Mouse (Mus musculus): ENCODE results near the gene Cacng2.
A peak's percentile ranks its signal among the peaks of the same experiment; 100 is the strongest.

Gene Cacng2

DNA sequence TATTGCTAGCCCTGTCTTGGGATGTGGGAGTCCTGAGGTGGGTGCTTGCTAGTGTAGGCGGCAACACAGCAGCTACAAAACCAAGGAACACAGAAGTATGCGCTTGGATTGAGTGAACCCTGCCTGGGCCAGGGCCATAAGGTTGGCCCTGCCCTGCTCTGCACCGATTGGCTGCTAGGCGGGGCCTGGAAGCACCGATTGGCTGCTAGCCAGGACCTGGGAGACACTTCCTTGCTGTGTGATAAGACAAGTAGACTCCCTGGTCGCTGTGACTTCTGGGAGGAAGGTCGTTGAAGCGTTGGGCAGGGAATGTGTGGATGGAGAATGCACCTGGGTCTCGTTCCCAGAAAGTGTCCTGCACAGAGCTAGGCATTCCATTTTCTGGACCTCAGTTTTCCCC lies 115.9 kb downstream of the Cacng2 start:
- peak; percentile 64 to 80 for DNase-seq

- no peak for DNase-seq
Observed at GRCm38 (mm10) chr15:78001400-78001799, 118.4 kb downstream of the Cacng2 start.

DNA sequence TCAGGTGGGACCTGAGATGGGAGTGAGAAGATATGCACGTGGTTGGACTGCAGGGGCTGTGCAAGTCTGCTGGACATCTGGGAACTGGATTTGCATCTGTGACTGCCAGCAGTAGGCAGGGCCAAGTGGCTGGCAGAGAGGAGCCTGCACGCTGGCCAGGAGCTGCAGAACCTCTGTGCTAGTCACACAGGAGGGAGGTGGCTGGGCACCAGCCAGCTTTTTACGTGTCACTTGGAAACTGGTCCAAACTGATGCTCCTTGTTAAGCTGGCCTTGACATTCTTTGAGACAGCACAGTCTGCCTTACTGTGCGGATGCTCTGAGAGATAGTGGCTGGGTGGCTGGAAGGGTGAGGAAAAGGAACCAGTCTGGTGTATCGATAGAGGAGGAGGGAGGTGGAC lies 131.3 kb downstream of the Cacng2 start:
- DNase-seq = no peak

DNA sequence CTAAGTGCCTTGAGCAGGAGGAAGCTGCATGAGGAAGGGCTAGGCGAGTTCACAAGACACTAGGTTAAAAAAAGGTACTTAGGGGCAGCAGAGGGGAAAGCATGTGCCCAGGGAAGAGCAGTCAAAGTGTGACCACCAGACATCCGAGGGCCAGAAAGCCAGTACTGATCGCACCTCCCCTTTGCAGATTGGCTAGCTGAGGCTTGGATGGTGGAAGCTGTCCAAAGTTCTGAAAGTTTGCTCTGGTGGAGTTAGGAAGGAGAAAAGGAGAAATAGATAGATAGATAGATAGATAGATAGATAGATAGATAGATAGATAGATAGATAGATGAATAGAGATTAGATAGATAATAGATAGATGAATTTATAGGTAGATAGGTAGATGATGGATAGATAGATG lies 136.4 kb downstream of the Cacng2 start:
- no peak for DNase-seq

GRCm38 (mm10) chr15:77982195-77982939 lies 137.5 kb downstream of the Cacng2 start:
- DNase-seq = peak; percentile 93 to 94

- no peak for DNase-seq
Observed at GRCm38 (mm10) chr15:77981181-77981680, 138.6 kb downstream of the Cacng2 start.

GRCm38 (mm10) chr15:77979427-77979865 lies 140.4 kb downstream of the Cacng2 start:
- no peak for DNase-seq

- DNase-seq = no peak
Observed at GRCm38 (mm10) chr15:77977663-77978062, 142.2 kb downstream of the Cacng2 start.

DNA sequence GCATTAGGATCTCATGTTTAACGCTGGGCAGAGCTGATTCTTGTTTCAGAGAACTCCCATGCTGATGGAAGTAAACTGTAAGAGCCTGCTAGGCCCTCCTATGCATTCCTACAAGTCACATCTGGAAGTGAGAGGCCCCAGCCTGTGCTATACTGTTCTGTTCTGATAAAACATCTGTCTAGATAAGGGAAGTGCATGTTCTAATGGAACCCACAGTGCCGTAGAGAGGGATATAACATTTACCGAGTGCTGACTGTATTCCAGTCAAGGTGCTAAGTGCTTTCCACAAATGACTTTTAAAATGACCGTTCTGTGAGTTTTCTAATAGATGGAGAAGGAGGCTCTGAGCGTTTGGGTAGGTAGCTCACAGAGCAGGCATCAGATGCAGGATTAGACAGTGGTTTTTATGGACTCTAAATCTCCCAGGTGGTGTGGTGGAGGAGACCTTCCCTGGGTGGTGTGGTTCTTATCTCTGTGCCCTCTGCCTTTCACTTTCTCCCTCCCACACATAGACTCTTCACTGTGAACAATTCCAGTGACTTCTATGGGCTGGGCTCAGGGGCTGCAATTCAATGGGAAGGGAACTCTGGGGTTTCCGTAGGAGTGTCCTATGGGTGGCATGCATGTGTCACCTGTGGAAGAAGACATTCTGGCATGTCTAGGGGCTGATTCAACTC lies 145.5 kb downstream of the Cacng2 start:
- DNase-seq = no peak

DNA sequence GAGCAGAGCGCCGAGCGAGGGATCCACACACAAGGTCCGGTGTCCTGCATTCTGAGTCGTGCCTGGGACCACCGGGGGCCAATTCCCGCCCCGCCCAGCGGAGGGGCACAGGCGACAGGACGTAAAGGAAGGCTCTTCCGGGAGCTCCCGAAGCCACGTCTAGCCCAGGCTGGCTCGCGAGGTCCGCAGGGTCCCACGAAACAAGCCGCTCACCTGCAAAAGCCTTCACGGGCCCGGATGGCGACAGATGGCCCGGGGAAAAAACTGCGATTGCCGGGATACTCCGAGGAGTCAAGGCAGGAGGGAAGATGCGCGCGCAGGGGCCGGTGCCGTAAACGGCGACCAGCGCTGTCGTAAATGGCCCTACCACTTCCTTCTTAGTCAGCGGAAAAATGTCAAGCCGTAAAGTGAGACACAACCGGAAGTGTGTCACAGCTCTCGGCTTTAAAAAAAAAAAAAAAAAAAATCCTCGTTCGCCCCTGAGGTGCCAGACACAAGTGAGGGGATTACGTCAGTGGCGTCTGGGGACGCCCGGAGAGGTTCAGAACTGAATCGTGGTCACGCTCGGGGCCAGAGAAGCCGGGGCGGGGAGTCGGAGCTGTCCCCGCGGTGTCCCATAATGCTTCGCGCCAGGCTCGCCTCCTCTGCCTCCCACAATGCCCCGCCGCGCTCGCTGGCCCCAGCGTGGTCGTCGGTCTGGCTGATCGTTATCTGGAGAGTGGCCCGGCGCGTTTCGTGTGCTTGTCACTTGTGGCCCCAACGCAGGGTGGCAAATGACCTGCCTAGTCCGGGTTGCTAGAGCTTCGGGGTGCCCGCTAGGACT lies 149.1 kb downstream of the Cacng2 start, which contains the start of gene Eif3d:
TSS of gene Eif3d (minus strand) at position 344 of the 823 bp plus-strand sequence.
- DNase-seq = peak; percentile 99

DNA sequence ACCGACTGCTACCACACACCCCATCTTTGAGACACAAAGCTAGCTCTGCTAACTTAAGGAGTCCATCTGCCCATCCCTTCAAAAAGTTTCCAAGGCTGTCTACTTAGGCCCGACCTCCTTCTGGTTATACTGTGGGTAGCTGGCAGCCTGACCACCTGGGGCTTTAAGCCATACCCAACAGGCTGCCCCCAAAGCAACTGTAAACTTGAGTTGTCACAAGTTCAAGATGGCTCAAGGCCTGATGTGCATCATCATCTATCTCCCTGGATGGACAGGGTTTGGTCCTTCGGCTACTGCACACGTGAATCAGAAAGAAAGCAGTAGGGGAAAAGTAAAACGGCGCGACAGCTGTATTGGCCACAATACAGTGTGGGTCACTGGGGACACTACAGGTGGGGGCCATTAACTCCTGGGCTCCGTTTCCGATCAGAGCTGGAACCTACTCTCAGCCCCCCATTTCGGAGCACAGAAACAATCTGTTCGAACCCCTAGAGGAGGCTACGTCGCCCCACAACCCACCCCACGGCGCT lies 149.8 kb downstream of the Cacng2 start:
- DNase-seq = no peak

DNA sequence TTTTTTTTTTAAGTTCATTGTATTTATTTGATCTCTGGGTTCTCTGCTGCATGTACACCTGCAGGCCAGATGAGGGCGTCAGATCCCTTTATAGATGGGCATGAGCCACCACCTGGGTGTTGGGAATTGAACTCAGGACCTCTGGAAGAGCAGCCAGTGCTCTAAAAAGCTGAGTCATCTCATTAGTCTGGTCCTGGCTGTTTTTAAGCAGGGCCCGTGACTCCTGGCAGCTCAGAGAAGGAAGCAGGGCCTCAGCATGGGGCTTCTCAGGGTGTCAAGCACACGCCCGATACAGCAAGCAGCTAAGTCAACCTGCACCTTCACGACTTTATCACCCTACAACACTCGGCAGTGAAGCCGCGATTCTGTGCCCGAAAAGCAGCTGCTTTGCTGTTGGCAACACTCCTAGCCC lies 154.7 kb downstream of the Cacng2 start:
- no peak for DNase-seq

- DNase-seq = no peak
Observed at GRCm38 (mm10) chr15:77962447-77962846, 157.4 kb downstream of the Cacng2 start.

DNA sequence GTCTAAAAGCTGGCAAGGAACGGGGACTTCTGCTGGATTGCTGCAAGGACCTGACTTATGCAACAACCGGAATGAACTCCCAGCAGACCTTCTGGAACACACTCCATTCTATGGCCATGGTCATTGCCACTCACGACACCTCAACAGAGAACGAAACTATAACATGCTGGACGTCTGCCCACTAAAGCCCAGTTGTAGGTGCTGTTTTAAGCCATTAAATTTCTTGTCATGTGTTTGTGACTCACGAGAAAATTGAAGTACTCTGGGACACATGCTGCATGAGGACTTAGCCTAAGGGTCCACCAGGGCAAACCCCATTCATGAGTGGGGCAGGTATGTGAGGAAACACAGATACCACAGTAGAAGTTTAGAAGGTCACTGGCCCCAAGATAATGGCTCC lies 159.1 kb downstream of the Cacng2 start:
- DNase-seq = no peak

GRCm38 (mm10) chr15:77958071-77958470 lies 161.8 kb downstream of the Cacng2 start:
- no peak for DNase-seq

- DNase-seq = no peak
Observed at GRCm38 (mm10) chr15:77957625-77958024, 162.2 kb downstream of the Cacng2 start.

DNA sequence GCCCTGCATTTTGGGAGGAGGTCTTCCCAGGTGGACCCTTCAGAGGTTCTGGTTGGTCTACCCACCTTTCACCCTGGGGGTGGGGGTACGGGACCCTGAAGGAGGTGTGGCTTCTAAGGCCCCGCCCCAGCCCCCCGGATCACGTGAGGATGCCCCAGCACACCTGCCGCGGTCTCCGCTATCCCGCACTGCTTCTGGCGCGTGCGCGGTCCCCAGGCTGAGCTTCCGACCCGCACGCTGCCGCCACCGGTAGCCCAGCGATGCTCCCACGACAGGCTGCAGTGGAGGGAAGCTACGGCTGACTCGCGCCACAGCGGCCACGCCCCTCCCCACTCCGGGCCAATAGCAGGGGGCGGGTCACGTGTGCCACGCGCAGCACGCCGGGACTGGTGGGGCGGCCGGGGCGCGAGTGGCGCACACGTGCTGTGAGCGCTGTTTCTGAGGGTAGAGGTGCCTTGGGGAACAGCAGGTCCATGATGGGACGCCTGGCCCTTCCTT lies 163.4 kb downstream of the Cacng2 start, which contains the start of gene Foxred2:
TSS of gene Foxred2 (minus strand) at position 319 of the 498 bp plus-strand sequence.
- DNase-seq = peak; percentile 93 to 96

DNA sequence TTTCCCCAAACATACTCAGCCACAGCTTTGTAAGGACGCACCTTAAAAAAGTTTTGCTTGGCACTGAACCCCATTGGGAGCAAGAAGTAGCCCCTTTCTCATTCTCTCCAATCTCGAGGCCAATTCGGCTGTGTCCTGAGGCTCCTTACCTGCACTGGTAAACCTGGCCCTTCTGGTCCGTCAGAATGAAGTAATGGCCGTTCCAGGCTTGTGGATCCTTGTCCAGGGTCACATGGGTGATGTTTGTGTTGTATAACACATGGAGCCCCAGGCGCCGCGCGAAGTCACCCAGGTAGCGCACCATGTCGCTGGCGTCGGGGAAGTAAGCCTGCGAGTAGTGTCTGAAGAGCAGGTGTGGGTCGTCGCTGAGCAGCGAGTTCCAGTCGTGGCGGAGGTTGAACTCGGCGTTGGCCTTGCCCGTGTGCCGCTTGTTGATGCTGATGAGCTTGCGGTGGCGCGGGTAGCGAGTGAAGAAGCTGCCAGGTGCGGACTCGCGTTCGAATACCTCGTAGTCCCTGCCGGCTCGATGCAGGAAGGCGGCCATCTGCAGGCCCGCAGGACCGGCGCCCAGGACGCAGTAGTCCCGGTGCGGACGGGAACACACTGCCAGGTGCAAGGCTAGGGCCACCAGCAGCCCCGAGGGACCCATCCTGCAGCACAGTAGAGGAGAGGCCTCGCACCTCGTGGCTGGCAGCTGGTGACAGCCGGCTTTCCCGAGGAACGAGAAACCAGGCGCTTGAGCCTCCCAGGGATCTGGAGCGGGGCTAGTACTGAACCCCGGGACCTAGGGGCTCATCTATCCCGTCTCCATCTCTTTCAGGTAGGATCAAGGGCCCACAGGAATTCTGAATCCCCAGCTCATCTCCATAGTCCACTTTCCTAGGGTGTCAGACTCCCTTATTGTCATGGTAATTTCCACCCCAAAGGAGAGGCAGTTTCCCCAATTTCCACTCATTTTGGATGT lies 164.1 kb downstream of the Cacng2 start:
- peak; percentile 67 to 72 for DNase-seq

- DNase-seq = no peak
Observed at GRCm38 (mm10) chr15:77954362-77954761, 165.5 kb downstream of the Cacng2 start.

GRCm38 (mm10) chr15:77952921-77953320 lies 166.9 kb downstream of the Cacng2 start:
- DNase-seq = peak; percentile 79 to 85

DNA sequence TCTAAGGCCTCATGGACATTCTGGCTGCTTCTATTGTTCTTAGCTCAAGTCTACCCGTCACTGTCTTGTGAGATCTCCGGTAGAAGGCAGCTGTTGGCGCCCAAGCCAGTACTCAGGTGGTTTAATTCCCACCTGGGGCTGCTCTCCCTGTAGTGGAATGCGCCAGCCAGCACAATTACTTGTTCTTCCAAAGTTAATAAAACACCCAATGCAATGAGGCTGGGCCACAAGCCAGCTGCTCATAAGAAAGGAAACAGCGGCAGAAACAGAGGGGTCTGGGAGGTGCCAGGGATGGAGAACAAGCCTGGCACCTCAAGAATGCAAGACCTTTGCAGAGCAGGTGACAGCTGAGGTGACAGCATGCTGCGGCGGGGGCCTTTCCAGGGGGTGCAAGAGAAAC lies 170.8 kb downstream of the Cacng2 start:
- no peak for DNase-seq

Data from cerebellum, postnatal 25 days (tissue).